ENCODE assay signal across 8 mouse cellular contexts in the genomic region with DNA sequence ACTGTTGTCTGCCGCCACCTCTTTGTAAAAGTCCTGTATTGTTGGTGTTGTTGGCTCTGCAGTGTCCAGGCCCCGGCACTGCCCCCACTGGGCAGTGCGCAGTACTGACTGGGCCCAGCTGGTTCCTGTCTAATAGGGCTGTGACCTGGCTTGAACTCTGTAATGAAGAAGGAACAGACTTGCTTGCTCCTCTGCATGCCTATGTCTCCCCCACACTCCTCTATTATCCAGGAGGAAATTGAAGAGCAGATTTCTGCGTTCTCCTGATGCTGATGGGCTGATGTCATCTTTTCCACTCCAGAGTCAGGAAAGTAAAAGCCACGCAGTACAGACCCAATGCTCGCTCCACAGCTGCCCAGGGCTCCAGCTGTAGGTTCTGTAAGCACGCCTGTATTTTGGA.
DNase-seq lines count a peak whose midpoint lies in the region; ATAC-seq and TF ChIP-seq lines count a peak whose summit lies in the region.

No protein-coding gene starts in this region.

- peak overlapping the region; percentile 43; the same call in 1 of the 2 replicates for H3K27ac ChIP-seq in intestine, embryonic 14.5 days (ENCODE audit: low read depth)
- peak overlapping the region; percentile 66; the same call in 1 of the 2 replicates for H3K27ac ChIP-seq in liver, postnatal 0 days (ENCODE audit: low read depth)
- H3K27ac ChIP-seq in forebrain, postnatal 0 days (ENCODE audit: low read depth, low read length): no peak overlapping the region

- H3K4me1 ChIP-seq in intestine, embryonic 14.5 days (replicated peaks; ENCODE audit: control insufficient read depth, insufficient read depth, low read length): peaks cover 42% of the 10 kb centered on the region
- H3K4me1 ChIP-seq in liver, postnatal 0 days (ENCODE audit: insufficient read depth): peaks cover 40% of the 10 kb centered on the region
- peaks cover 16% of the 10 kb centered on the region for H3K4me1 ChIP-seq in forebrain, postnatal 0 days (ENCODE audit: insufficient read depth)

- no peak overlapping the region for H3K4me3 ChIP-seq in intestine, embryonic 14.5 days (ENCODE audit: low read depth, low read length)
- H3K4me3 ChIP-seq in liver, postnatal 0 days (ENCODE audit: low read depth, low read length): no peak overlapping the region
- no peak overlapping the region for H3K4me3 ChIP-seq in forebrain, postnatal 0 days (ENCODE audit: low read depth, low read length)

- H3K36me3 ChIP-seq in intestine, embryonic 14.5 days (ENCODE audit: control insufficient read depth, insufficient read depth, low read length): peaks cover 20% of the 10 kb centered on the region
- H3K36me3 ChIP-seq in liver, postnatal 0 days (replicated peaks; ENCODE audit: insufficient read depth, low read length): peaks cover 3% of the 10 kb centered on the region; the same call in 1 of the 2 replicates
- no peaks in the 10 kb centered on the region for H3K36me3 ChIP-seq in forebrain, postnatal 0 days (ENCODE audit: insufficient read depth)

- H3K4me2 ChIP-seq in intestine, embryonic 14.5 days (ENCODE audit: low read length): no peak overlapping the region
- H3K4me2 ChIP-seq in liver, postnatal 0 days (ENCODE audit: low read depth, low read length): no peak overlapping the region
- no peak overlapping the region for H3K4me2 ChIP-seq in forebrain, postnatal 0 days (ENCODE audit: low read depth)

- TF ChIP-seq CTCF in Patski (IDR thresholded peaks at IDR 0.05): peak; percentile 71
- peak; percentile 45 for TF ChIP-seq CTCF in liver, postnatal 0 days (IDR thresholded peaks at IDR 0.05; ENCODE audit: low read depth)
- no peak for TF ChIP-seq CTCF in forebrain, postnatal 0 days (IDR thresholded peaks at IDR 0.05; ENCODE audit: low read depth)

- no peak overlapping the region for H3K9ac ChIP-seq in intestine, embryonic 14.5 days (ENCODE audit: low read length)
- H3K9ac ChIP-seq in liver, postnatal 0 days (replicated peaks): no peak overlapping the region
- H3K9ac ChIP-seq in forebrain, postnatal 0 days: no peak overlapping the region

- peak; percentile 36 for ATAC-seq in Patski
- peak; percentile 82 for ATAC-seq in intestine, embryonic 14.5 days (replicated peaks; ENCODE audit: low FRiP score, low TSS enrichment, low read depth)
- peak; percentile 66 for ATAC-seq in liver, postnatal 0 days
- ATAC-seq in forebrain, postnatal 0 days: no peak; the same call in 1 of the 2 replicates
- ATAC-seq in CD4-positive, CD25-positive, alpha-beta regulatory T cell, adult 4 months: no peak

- in situ Hi-C loops in Patski (cut with MboI; ENCODE audit: low pct_unique_long_range_greater_than_20kb): no loop called here

- no peaks in the 10 kb centered on the region for H3K27me3 ChIP-seq in Patski
- H3K27me3 ChIP-seq in intestine, embryonic 14.5 days (replicated peaks; ENCODE audit: control insufficient read depth, insufficient read depth, low read length): no peaks in the 10 kb centered on the region
- H3K27me3 ChIP-seq in liver, postnatal 0 days (ENCODE audit: insufficient read depth, low read length): no peaks in the 10 kb centered on the region
- H3K27me3 ChIP-seq in forebrain, postnatal 0 days (ENCODE audit: insufficient read depth, low read length): no peaks in the 10 kb centered on the region

- no peak for DNase-seq in Patski (ENCODE audit: low read depth, low spot score)
- DNase-seq in embryo, embryonic 10.5 days (ENCODE audit: low spot score): peak; percentile 73
- no peak for DNase-seq in intestine, embryonic 14.5 days (ENCODE audit: low spot score)
- peak; percentile 43 for DNase-seq in liver, postnatal 0 days
- no peak for DNase-seq in spleen, adult 12 weeks (ENCODE audit: low spot score)
- no peak for DNase-seq in forebrain, postnatal 0 days
- no peak for DNase-seq in neural tube, embryonic 10.5 days (ENCODE audit: extremely low spot score, low spot score)

- POLR2A ChIA-PET in Patski (lab: Charles Lee): interaction anchor here (0.9 to 2.0 kb wide), 2 partner anchors 13 to 17 kb away, joined by 3 to 8 read pairs; no protein-coding TSS in a partner anchor

- WGBS in intestine, embryonic 14.5 days: 50% methylated on average over 7 of the region's 7 CpGs
- 71% methylated on average over 7 of the region's 7 CpGs for WGBS in liver, postnatal 0 days (ENCODE audit: insufficient replicate concordance)
- 73% methylated on average over 7 of the region's 7 CpGs for WGBS in forebrain, postnatal 0 days

- TF ChIP-seq EP300 in liver, postnatal 0 days (IDR thresholded peaks at IDR 0.05; ENCODE audit: low read depth): no peak

- no peaks in the 10 kb centered on the region for H3K9me3 ChIP-seq in intestine, embryonic 14.5 days (ENCODE audit: control insufficient read depth, low read length)
- H3K9me3 ChIP-seq in liver, postnatal 0 days (ENCODE audit: low read length): no peaks in the 10 kb centered on the region
- H3K9me3 ChIP-seq in forebrain, postnatal 0 days (ENCODE audit: low read length): no peaks in the 10 kb centered on the region

- CTCF ChIA-PET in Patski (lab: Charles Lee): interaction anchor here (1.7 kb wide), 1 partner anchor 21 kb away, joined by 5 read pairs; no protein-coding TSS in a partner anchor

Comparison
In these comparisons a context has a peak if more than half of its experiments do, and no peak if none do; other contexts are left out.
1. ATAC-seq: peak in Patski (single experiment), intestine, embryonic 14.5 days (single experiment) and liver, postnatal 0 days (single experiment); none in forebrain, postnatal 0 days (single experiment) and CD4-positive, CD25-positive, alpha-beta regulatory T cell, adult 4 months (single experiment).
2. DNase-seq: peak in embryo, embryonic 10.5 days (single experiment) and liver, postnatal 0 days (single experiment); none in Patski (single experiment), intestine, embryonic 14.5 days (single experiment), spleen, adult 12 weeks (single experiment), forebrain, postnatal 0 days (single experiment) and neural tube, embryonic 10.5 days (single experiment).